Mouse (Mus musculus): ENCODE results near the gene Aldh3b1.

GRCm38 (mm10) chr19:3964030-3964429 is 34.4 kb upstream of the Aldh3b1 start:
- 0 out of 2 replicates have a peak, but pooled peaks have one; percentile 14 for TF ChIP-seq CTCF (IDR thresholded peaks at IDR 0.05; ENCODE audit: low read depth, low read length)
- no peak for TF ChIP-seq POLR2A (IDR thresholded peaks at IDR 0.05; ENCODE audit: extremely low read depth, insufficient read depth, low read length)
